Mouse (Mus musculus): ENCODE measurements around the gene Mlip.
"Not testable (repeated sequence)": the region's sequence is repeated elsewhere in the genome, so short reads cannot be mapped to it uniquely, and the experiment has no call there.

Gene Mlip

DNA sequence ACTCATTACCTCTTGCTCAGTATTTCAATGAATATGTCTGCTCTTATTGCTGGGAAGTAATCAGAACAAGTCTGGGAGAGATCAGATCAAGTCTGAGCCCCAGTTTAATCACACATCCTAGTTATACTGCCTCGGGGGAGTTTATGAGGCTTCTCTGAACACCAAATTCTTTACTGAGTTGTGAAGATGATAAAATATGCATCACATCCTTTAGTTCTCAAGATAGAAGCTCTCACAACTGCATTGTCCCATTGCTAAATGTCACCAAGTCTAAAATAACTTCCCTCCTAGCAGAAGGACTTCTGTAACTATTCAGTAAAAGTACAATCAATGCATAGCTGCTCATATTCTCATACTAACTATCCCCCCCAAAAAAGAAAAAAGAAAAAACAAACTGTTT, 154.5 kb downstream of the Mlip start:
- no peak for DNase-seq (ENCODE audit: low spot score)

DNA sequence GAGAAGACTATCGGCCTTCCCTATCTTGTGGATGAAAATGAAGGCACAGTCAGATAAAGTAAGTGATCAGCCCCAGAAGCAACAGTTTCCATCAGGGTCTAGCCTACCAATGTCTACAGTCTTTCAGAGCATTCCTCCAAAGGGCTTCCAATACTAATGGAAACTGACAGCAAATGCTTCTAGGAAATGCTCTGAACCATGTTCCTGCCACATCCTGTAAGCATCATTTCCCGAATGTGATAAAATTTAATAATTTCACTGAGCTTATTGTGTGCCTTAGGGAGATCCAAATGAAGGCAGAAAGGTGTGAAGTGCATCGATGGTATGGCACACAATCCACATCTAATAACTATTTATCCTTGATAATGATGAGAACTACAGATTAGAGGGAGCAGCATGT, 173.3 kb downstream of the Mlip start:
- no peak for DNase-seq (ENCODE audit: low spot score)

DNA sequence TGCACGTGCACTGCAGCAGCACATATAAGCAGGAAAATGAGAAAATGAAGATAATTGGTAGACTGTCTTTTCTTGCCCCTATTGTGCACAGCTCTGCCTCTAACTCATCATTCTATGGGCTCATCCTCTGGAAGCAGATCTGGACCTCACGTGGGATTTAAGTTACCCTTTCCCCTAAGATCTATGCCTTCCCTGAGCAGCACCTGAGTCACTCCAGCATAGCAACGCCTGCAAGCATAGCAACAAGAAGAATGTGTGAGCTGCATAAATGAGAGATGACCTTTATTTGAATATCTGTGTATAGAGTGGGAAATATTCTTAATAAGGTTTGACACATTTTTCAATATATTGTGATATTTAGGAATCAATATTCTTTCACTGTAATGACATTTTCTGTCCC, 176.9 kb downstream of the Mlip start:
- DNase-seq (ENCODE audit: low spot score), result no peak

DNA sequence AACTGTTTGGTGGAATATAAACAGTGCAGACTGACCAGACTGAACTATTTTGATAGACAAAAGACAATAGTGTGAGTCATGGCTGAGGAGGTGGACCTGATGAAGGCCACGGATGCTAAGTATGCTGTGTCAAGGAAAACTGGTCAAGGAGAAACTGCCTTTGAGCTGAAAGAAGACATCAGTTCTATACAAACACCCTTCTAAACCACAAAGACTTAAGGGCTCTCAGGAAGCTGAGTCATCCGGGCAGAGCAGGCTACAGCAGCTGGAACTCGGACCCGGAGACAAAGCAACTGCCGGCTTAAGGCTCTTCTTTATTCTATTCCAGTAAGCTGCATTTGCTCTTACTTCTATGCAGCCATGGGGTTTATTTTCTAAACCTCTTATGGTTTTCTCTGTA, 180.7 kb downstream of the Mlip start:
- DNase-seq (ENCODE audit: low spot score), result no peak

DNA sequence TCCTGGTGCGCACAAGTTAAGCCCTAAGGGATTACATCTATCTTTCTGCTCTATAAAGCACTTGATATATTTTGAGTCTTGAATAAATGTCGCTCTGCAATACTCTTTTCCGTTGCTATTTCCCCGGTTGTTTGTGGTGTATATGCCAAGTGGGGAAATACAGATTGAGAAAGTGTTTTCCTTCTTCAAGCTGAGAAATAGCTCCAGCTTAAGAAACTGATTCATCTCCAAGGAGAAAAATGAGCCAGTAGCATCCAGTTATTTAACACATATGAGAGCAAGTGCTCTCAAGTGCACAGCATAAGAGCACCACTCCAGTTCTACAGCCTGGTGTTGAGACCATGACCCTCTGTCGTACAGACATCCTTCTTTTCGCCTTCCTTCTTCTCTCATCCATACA, 186.9 kb downstream of the Mlip start:
- DNase-seq (ENCODE audit: low spot score), result no peak

DNA sequence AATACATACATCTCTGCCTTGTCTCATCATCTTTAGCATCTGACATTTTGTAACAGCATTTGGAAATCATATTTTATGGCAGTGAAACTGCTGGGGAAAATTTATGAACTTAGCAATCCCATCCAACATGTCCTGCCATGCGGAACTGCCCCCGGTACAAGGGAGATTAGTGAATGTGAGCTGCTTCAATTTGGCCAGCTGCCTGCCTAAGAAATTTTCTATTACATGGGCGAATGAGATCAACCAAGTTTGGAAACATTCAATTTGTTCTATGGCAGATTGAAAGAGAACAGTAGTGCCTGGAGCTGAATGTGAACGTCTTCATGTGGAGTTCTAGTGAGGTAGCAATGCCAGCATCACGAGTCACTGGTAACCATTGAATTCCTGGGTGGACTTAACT, 191.0 kb downstream of the Mlip start:
- no peak for DNase-seq (ENCODE audit: low spot score)

DNA sequence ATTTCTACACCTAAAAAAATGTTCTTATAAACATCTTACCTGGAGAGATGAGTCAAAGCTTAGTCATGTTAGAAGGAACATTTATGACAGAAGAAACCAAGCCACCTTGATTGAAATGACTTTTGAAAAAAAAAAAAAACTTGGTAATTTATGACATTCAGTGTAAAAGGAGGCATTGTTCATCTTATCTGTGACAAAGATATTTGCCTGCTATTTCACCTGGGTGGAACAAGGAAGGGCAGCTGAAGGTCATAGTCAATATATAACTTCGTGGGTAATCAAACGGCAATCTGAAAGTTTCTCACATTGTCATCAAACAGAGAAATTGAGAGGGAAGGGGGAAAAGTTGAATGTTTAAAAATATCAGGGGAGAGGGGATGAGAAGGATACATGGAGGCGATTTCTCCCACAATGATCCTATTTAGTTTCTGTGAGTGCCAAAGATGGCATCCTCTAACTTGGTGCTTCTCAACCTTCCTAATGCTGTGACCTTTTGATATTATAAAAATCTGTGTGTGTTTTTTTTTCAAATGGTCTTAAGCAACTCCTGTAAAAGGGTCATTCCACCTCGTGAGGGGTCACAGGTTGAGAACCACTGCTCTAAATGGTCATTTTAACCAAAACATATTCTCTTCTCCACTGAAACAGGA, 192.4 kb downstream of the Mlip start:
- DNase-seq (ENCODE audit: low spot score), result no peak

DNA sequence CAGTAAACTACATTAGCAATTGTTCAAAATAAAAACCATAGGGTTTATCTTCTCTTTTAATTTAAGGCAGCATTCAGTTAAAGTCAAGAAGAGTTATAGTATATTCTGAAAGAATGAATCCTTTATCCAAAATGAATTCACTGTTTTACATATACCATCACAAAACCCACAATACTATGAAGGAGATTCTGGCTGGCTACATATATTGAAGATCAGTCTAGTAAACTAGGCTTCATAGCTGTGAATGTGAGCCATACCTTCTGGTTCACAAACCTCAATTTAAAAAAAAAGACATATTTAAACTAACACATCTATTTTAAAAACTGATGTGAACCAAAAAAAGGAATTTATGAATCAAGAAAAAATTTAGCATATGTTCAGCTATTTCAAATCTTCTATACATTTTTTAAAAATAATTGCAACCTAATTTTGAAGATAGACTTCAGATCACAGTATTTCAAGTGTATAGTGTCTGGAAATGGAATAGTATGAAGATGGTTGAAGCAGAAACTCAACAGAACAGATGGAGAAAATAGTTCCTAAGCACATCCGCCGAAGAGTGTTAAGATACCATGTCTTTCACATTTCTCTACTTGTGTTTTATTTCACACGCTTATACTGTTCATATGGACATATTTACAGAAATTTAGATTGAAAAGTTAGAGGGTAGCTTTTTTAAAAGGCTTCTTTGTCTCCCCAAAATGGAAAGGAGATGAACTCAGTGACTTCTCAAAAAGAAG, 204.1 kb downstream of the Mlip start:
- DNase-seq (ENCODE audit: low spot score), result no peak

DNA sequence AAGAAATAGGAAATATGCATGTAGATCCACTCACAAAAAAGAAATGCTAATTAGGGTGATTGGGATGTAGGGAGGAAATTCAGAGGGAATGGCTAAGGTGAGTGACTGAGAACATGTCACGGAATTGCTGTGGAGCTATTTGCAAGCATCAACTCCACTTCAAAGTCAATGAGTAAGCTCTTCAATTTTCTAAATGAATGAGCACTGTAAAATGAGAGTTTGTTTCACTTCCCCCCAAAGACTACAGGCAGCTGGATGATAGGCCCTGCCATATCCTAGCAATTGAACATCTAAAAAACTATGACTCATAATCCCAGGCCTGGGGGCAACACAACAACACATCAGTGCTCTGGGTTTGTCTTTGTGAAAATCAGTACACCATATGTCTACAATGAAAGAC, 233.0 kb downstream of the Mlip start:
- no peak for DNase-seq (ENCODE audit: low spot score)

DNA sequence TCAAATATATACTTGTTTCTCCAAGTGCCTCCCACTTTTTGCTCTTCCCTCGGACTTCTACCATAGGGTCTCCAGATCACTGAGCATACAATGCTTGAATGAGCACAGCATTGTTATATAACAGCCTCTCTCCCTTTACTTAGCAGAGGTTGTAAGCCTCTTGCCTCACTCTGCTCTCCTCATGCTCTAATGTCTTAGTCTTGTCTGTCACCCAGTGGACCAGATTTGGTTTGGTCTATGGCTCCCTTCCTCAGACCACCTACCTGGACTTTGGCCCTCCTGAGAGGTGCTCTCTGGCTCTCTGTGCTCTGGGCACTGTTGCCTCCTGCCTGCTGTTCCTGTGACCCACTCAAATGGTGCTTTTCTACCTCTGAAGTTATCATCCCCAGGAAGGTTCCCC, 255.9 kb downstream of the Mlip start:
- no peak for DNase-seq (ENCODE audit: low spot score)

DNA sequence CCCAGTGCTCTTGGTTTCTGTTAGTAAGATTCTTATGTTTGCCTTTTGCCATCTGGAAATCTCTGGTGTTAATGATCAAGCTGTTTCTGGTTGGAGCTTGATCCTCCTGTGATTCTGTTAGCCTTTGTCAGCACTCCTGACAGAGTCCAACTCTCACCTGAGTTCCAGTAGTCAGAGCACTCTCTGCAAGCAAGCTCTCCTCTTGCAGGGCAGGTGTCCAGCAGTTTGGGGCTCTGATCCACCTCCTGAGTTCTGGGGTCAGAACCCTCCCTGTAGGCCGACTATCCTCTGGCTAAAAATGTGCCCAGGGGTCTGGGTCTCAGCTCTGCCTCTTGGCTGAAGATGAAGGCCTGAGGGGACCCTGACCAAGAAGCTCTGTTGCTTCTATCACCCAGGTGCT, 269.5 kb downstream of the Mlip start:
- DNase-seq (ENCODE audit: low spot score), result not testable (repeated sequence)

DNA sequence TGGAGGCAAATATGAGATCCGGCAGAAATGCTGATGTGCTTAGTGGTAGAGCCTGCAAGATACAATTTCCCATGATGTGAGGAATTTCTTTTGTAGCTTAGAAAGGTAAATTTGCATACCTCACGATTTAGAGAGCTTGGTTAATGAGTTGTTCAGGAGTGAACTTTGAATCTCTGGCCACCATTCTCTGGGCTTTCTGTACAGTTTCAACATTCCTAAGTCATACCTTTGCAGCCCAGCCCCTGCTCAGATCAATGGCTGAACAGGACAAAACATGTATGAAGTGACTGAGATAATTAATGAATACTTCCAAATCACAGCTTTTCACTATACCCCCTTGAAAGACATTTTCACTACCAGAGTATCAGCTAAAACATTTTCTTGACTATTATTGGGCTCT, 281.1 kb downstream of the Mlip start:
- no peak for DNase-seq (ENCODE audit: low spot score)

DNA sequence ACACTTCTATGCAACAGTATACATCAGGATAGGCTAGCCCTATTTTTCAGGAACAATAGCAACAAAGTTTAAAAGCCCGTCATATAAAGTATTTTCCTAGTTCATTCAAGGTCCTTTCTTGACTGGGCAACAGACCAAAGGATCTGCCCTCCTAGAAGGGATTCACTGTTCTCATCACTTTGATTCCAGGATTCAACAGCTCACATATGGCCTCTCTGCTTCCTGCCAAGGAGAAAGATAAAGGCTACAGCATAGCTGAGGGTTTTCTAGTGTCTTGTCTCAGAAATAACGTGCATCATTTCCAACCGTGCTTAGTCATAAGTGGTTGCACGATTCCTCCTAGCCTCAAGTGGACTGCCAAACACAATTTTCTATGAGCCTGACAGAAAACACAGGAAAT, 296.2 kb downstream of the Mlip start:
- DNase-seq (ENCODE audit: low spot score), result no peak

DNA sequence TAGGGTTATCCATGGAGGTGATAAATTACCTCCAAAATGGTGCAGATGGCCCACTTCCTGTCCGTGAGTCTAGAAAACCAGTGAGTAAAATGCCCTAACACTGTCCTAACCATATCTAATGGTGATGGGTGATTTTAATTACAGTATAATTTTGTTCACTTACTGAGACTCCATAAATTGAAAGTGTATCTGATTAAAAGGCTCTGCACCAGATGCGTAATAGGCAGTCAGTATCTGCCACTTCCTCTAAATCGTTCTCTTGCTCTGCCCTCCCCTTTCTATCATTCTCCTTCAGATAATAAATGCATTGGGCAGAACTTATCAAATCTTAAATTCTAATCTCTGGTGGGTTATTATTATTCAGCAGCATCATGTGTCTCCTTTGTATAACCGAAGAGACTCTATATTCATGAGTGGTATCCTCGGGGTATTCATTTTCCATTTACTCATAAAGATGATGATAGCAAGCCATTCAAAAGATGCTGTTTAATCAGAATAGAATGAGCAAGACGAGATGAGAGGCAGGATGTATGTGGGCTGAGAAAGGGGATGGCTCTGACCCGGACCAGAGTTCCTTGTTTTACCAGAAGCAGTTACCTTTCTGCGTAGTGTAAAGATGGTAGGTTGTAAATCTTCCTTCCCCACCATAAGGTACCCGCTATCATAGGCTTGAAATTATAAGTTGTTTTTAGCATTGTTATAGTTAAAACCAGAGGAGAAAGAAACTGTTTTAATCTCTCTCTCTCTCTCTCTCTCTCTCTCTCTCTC, 298.2 kb downstream of the Mlip start:
- no peak for DNase-seq (ENCODE audit: low spot score)
